Comparison of ENCODE assay signal across 20 mouse cellular contexts in genomic region chr10:37171711-37172415, GRCm38 (mm10). TPM values are rescaled to one million over a fixed set of nuclear protein-coding genes. Genes with fewer than 3 reads are reported as not detected.
DNase-seq lines count a peak whose midpoint lies in the region; ATAC-seq and TF ChIP-seq lines count a peak whose summit lies in the region.
"Had no signal": no experiment of that assay in that cellular context is flagged by ENCODE, and none has a peak within 500 bp of the region (broad histone marks: within the 10 kb centered on the region; RNA-seq: fewer than 3 reads in every experiment).

No protein-coding gene starts in this region.

- no peaks in the 10 kb centered on the region for H3K36me3 ChIP-seq in forebrain, embryonic 12.5 days (replicated peaks)
- H3K36me3 ChIP-seq in forebrain, embryonic 16.5 days (ENCODE audit: control insufficient read depth, insufficient read depth) = no peaks in the 10 kb centered on the region
- no peaks in the 10 kb centered on the region for H3K36me3 ChIP-seq in hindbrain, postnatal 0 days (ENCODE audit: insufficient read depth, low read length)
- H3K36me3 ChIP-seq in neural tube, embryonic 12.5 days = no peaks in the 10 kb centered on the region
- H3K36me3 ChIP-seq: heart, embryonic 10.5 days; limb, embryonic 13.5 days; liver, embryonic 15.5 days had no signal

- WGBS in forebrain, embryonic 12.5 days = 51% methylated on average over 3 of the region's 3 CpGs
- WGBS in forebrain, embryonic 16.5 days = 21% methylated on average over 3 of the region's 3 CpGs
- 24% methylated on average over 3 of the region's 3 CpGs for WGBS in hindbrain, postnatal 0 days
- 71% methylated on average over 3 of the region's 3 CpGs for WGBS in neural tube, embryonic 12.5 days

- H3K27me3 ChIP-seq in forebrain, embryonic 12.5 days = no peaks in the 10 kb centered on the region
- no peaks in the 10 kb centered on the region for H3K27me3 ChIP-seq in forebrain, embryonic 16.5 days (replicated peaks; ENCODE audit: control insufficient read depth, insufficient read depth, low read length)
- H3K27me3 ChIP-seq in hindbrain, postnatal 0 days (ENCODE audit: insufficient read depth, low read length) = no peaks in the 10 kb centered on the region
- H3K27me3 ChIP-seq in neural tube, embryonic 12.5 days (replicated peaks) = no peaks in the 10 kb centered on the region
- H3K27me3 ChIP-seq: limb, embryonic 13.5 days; liver, embryonic 15.5 days had no signal

- no peak overlapping the region for H3K27ac ChIP-seq in forebrain, embryonic 12.5 days
- no peak overlapping the region for H3K27ac ChIP-seq in forebrain, embryonic 16.5 days (ENCODE audit: low read length)
- peak overlapping the region; percentile 37 for H3K27ac ChIP-seq in hindbrain, postnatal 0 days
- H3K27ac ChIP-seq in neural tube, embryonic 12.5 days = no peak overlapping the region
- H3K27ac ChIP-seq: heart, embryonic 10.5 days; kidney, postnatal 0 days; left cerebral cortex, adult 2 months; limb, embryonic 13.5 days; liver, embryonic 15.5 days had no signal

- H3K9ac ChIP-seq in forebrain, embryonic 12.5 days = no peak overlapping the region
- H3K9ac ChIP-seq in forebrain, embryonic 16.5 days (replicated peaks; ENCODE audit: low read depth, low read length) = no peak overlapping the region
- no peak overlapping the region for H3K9ac ChIP-seq in hindbrain, postnatal 0 days (replicated peaks; ENCODE audit: low read length)
- no peak overlapping the region for H3K9ac ChIP-seq in neural tube, embryonic 12.5 days
- H3K9ac ChIP-seq: limb, embryonic 13.5 days; liver, embryonic 15.5 days had no signal

- H3K9me3 ChIP-seq in forebrain, embryonic 12.5 days = no peaks in the 10 kb centered on the region
- peaks cover 2% of the 10 kb centered on the region; the same call in 1 of the 2 replicates for H3K9me3 ChIP-seq in forebrain, embryonic 16.5 days (ENCODE audit: control insufficient read depth, low read length)
- H3K9me3 ChIP-seq in hindbrain, postnatal 0 days (ENCODE audit: low read length) = 0 out of 2 replicates have a peak, but pooled peaks cover 3% of the 10 kb centered on the region
- no peaks in the 10 kb centered on the region for H3K9me3 ChIP-seq in neural tube, embryonic 12.5 days
- H3K9me3 ChIP-seq: heart, embryonic 10.5 days; liver, embryonic 15.5 days had no signal

- H3K4me2 ChIP-seq in forebrain, embryonic 12.5 days = no peak overlapping the region
- H3K4me2 ChIP-seq in forebrain, embryonic 16.5 days (ENCODE audit: low read length) = no peak overlapping the region
- H3K4me2 ChIP-seq in hindbrain, postnatal 0 days (ENCODE audit: low read depth, low read length) = no peak overlapping the region
- no peak overlapping the region for H3K4me2 ChIP-seq in neural tube, embryonic 12.5 days (replicated peaks)
- H3K4me2 ChIP-seq: limb, embryonic 13.5 days; liver, embryonic 15.5 days had no signal

- no peak for TF ChIP-seq CTCF in hindbrain, postnatal 0 days (IDR thresholded peaks at IDR 0.05; ENCODE audit: low read depth)

- H3K4me3 ChIP-seq in forebrain, embryonic 12.5 days (replicated peaks) = no peak overlapping the region
- no peak overlapping the region for H3K4me3 ChIP-seq in forebrain, embryonic 16.5 days (replicated peaks; ENCODE audit: low read length)
- H3K4me3 ChIP-seq in hindbrain, postnatal 0 days (ENCODE audit: low read length) = no peak overlapping the region
- H3K4me3 ChIP-seq in neural tube, embryonic 12.5 days = no peak overlapping the region
- H3K4me3 ChIP-seq: heart, embryonic 10.5 days; left cerebral cortex, adult 2 months; limb, embryonic 13.5 days; liver, embryonic 15.5 days had no signal

- ATAC-seq in forebrain, embryonic 12.5 days (ENCODE audit: low FRiP score) = peak; percentile 46; the same call in 1 of the 2 replicates
- peak; percentile 82 for ATAC-seq in forebrain, embryonic 16.5 days
- ATAC-seq in hindbrain, postnatal 0 days = peak; percentile 69
- peak; percentile 61; the same call in 1 of the 2 replicates for ATAC-seq in neural tube, embryonic 12.5 days (ENCODE audit: low FRiP score, low read depth)
- ATAC-seq: CD4-positive, CD25-positive, alpha-beta regulatory T cell, adult 4 months; intestine, postnatal 0 days had no signal

- DNase-seq in hindbrain, postnatal 0 days (ENCODE audit: low spot score) = peak; percentile 34
- no peak for DNase-seq in yolk sac, embryonic 10.5 days (ENCODE audit: low spot score)
- DNase-seq in adrenal gland, postnatal 36 days = no peak
- DNase-seq in kidney, postnatal 25 days = no peak
- DNase-seq: adrenal gland, postnatal 25 days; gastrocnemius, postnatal 36 days; heart, postnatal 14 days; lung, postnatal 4 days; right cerebral cortex, postnatal 25 days had no signal

- peaks cover 27% of the 10 kb centered on the region for H3K4me1 ChIP-seq in forebrain, embryonic 12.5 days
- H3K4me1 ChIP-seq in forebrain, embryonic 16.5 days (replicated peaks; ENCODE audit: control insufficient read depth, insufficient read depth, low read length) = peaks cover 12% of the 10 kb centered on the region
- no peaks in the 10 kb centered on the region for H3K4me1 ChIP-seq in hindbrain, postnatal 0 days (ENCODE audit: insufficient read depth, low read length)
- H3K4me1 ChIP-seq in neural tube, embryonic 12.5 days = 0 out of 2 replicates have a peak, but pooled peaks cover 2% of the 10 kb centered on the region
- H3K4me1 ChIP-seq: heart, embryonic 10.5 days; limb, embryonic 13.5 days; liver, embryonic 15.5 days had no signal

RNA-seq across cellular contexts. Expression of gene Marcks, which starts 33.1 kb away (rescaled TPM):
- polyA plus RNA-seq in forebrain, embryonic 12.5 days (2016; fragmentation: Nextera tagmentation; extraction: Ambion mirVana) = 291 and 320 TPM in 2 replicates
- 178 and 197 TPM in 2 replicates for polyA plus RNA-seq in forebrain, embryonic 16.5 days (2015; fragmentation: Nextera tagmentation; extraction: Ambion mirVana)
- total RNA-seq in hindbrain, postnatal 0 days (2014; rRNA removed) = 341 and 395 TPM in 2 replicates
- 242 and 270 TPM in 2 replicates for polyA plus RNA-seq in hindbrain, postnatal 0 days (2015; fragmentation: Nextera tagmentation; extraction: Ambion mirVana)
- polyA plus RNA-seq in neural tube, embryonic 12.5 days (2016; fragmentation: Nextera tagmentation; extraction: Ambion mirVana) = 302 and 309 TPM in 2 replicates
- total RNA-seq in adrenal gland, postnatal 36 days (2021) = 10 to 100 TPM; 48.1 to 76.6 TPM
- total RNA-seq: MEL had no signal
